Mouse (Mus musculus) testis, adult 2 months (tissue): ENCODE results near the gene St13.

ENCODE experiments used
- CTCF ChIP-seq: fragments of 200-500 bp; IDR thresholded peaks from 2 replicates; pipeline ENCODE4 v1.5.1; 2012; ENCODE audit warnings: low read depth, mild to moderate bottlenecking, inconsistent platforms, low read length, moderate library complexity; ENCODE audit not compliant: control insufficient read depth, insufficient read depth, insufficient replicate concordance
- POLR2A ChIP-seq: fragments of 200-500 bp; IDR thresholded peaks from 2 replicates; pipeline ENCODE4 v1.6.1; 2012; ENCODE audit warnings: low read depth, mild to moderate bottlenecking, inconsistent platforms, low read length, moderate library complexity; ENCODE audit not compliant: control insufficient read depth

DNA sequence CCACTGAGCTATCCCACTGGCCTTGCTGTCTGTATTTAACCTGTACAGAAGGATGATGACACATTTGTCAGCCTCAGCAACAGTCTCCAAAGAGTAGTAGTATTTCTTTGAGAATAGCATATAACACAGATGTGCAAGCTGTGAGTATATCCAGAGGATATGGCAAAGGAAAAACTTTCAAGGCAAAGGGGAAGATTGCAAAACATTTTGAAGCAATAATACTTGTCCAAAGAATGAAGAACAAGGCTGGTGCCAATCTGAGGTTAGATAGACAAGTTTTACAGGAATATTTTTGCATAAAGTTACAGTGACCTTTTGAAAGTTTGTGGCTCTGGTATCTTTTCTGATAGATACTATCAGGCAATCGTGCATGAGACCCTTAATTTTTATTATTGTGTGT is 31.3 kb upstream of the St13 start:
- TF ChIP-seq POLR2A (no peak), CTCF (no peak)
